Mouse (Mus musculus): ENCODE measurements around the gene Adcy7. TPM values are rescaled to one million over a fixed set of nuclear protein-coding genes. Genes with fewer than 3 reads are reported as not detected.

Adcy7 gene
- polyA plus RNA-seq, 1 experiment from 2014 or later = 11.3 TPM

DNA sequence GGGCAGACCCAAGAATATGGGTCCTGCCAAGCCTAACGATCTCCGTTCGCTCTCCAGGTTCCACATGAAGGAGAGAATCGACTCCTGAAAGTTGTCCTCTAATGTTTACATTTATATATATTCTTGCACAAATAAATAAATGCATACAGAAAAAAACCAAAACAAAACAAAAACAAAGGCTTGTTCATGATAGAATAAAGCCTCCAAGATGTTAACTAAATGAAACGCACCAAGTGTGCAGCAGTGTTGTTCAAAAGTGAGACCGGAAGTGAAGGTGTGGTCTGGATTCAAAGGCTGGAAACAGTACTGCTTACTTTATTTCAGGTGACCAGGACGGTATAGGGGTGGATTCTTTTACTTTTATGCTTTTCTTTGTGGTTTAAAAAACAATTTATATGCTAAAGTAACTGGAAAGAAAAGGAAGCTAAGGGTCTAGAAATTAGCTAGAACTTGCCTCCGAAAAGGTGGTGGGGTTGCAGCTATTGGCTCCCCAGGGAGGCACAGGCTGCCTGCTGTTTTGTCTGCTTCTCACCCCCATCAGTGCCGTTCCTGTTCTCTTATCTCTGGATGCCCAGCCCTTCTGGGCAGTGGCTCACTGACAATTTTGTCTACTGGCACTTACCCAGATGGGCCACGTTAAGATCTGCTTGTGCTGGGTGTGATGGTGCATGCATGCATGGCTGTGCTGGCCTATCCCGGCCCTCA is 90.4 kb downstream of the Adcy7 start:
- H3K9me3 ChIP-seq (ENCODE audit: low read depth, low read length) = no peaks in the 10 kb centered on the region
- ATAC-seq (ENCODE audit: insufficient read depth) (peak; percentile 32), DNase-seq (no peak)
- no peak for TF ChIP-seq CTCF (IDR thresholded peaks at IDR 0.05; ENCODE audit: low read depth)
- 27% methylated on average over 11 of the region's 11 CpGs for WGBS
- peaks cover 18% of the 10 kb centered on the region for H3K36me3 ChIP-seq (ENCODE audit: insufficient read depth)
- H3K4me1 ChIP-seq (ENCODE audit: insufficient read depth) = no peaks in the 10 kb centered on the region
- peak overlapping the region; percentile 91; the same call in 1 of the 2 replicates for H3K27ac ChIP-seq (ENCODE audit: low read depth)
- peak overlapping the region; percentile 88 for H3K4me2 ChIP-seq
- H3K27me3 ChIP-seq (ENCODE audit: insufficient read depth, low read length) = no peaks in the 10 kb centered on the region
- peak overlapping the region; percentile 99 for H3K4me3 ChIP-seq (ENCODE audit: low read depth, low read length)
- H3K9ac ChIP-seq = peak overlapping the region; percentile 96

DNA sequence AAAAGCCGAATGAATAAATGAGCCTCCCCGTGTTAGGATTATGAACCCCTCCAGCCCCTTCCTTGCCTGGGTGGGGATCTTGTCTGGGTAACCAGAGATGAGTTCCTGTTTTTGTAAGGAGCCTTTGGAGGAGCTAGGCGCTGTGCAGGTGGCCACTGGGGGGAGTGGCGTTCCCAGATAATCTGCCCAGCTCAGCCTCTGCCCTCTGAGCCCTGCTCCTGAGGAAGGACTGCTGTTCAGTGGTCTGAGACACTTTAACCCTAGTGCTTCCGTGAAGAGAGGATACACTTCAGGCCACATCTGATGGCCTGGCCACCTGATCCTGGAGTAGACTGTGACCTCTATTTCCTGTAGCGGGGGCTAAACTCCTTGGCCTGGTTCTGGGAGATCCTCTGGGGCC is 97.0 kb downstream of the Adcy7 start:
- peak; percentile 63 for TF ChIP-seq CTCF (IDR thresholded peaks at IDR 0.05; ENCODE audit: low read depth)
- Histone ChIP-seq H3K4me3 (ENCODE audit: low read depth, low read length) (no peak overlapping the region), H3K36me3 (ENCODE audit: insufficient read depth) (no peaks in the 10 kb centered on the region), H3K9ac (no peak overlapping the region), H3K9me3 (ENCODE audit: low read depth, low read length) (no peaks in the 10 kb centered on the region), H3K4me2 (no peak overlapping the region), H3K27ac (ENCODE audit: low read depth) (no peak overlapping the region), H3K4me1 (ENCODE audit: insufficient read depth) (no peaks in the 10 kb centered on the region), H3K27me3 (ENCODE audit: insufficient read depth, low read length) (no peaks in the 10 kb centered on the region)
- peak; percentile 58 for DNase-seq
- 17% methylated on average over 6 of the region's 6 CpGs for WGBS
- no peak for ATAC-seq (ENCODE audit: insufficient read depth)

- no peak overlapping the region for H3K4me3 ChIP-seq (ENCODE audit: low read depth, low read length)
- no peak for ATAC-seq (ENCODE audit: insufficient read depth)
- H3K4me1 ChIP-seq (ENCODE audit: insufficient read depth) = no peaks in the 10 kb centered on the region
- H3K36me3 ChIP-seq (ENCODE audit: insufficient read depth) = no peaks in the 10 kb centered on the region
- 34% methylated on average over 3 of the region's 3 CpGs for WGBS
- peak; percentile 32 for DNase-seq
- H3K27ac ChIP-seq (ENCODE audit: low read depth) = no peak overlapping the region
- no peak overlapping the region for H3K9ac ChIP-seq
- no peaks in the 10 kb centered on the region for H3K9me3 ChIP-seq (ENCODE audit: low read depth, low read length)
- no peak overlapping the region for H3K4me2 ChIP-seq
- TF ChIP-seq CTCF (IDR thresholded peaks at IDR 0.05; ENCODE audit: low read depth) = no peak
- no peaks in the 10 kb centered on the region for H3K27me3 ChIP-seq (ENCODE audit: insufficient read depth, low read length)
Observed at GRCm38 (mm10) chr8:88369805-88370204, 97.6 kb downstream of the Adcy7 start.

DNA sequence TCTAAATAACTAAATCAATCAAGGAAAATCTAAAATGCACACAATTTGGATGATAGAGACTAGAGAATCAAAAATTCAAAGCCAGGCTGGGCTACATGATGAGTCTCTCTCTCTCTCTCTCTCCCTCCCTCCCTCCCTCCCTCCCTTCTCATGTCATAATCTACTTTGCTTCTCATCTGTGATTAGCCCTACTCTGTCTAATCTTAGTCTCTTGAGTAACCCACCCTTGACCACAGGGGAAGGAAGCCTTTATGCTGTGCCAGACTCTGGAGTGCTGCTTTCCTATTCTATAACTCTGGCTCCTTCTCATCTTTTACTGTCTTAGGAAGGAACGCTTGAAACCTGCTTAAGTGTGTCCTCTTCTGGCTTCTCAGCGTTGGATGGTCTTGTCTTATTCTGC is 99.3 kb downstream of the Adcy7 start:
- Histone ChIP-seq H3K27me3 (ENCODE audit: insufficient read depth, low read length) (no peaks in the 10 kb centered on the region), H3K9me3 (ENCODE audit: low read depth, low read length) (no peaks in the 10 kb centered on the region), H3K4me2 (no peak overlapping the region), H3K4me1 (ENCODE audit: insufficient read depth) (peaks cover 5% of the 10 kb centered on the region; the same call in 1 of the 2 replicates), H3K4me3 (ENCODE audit: low read depth, low read length) (no peak overlapping the region), H3K27ac (ENCODE audit: low read depth) (no peak overlapping the region), H3K36me3 (ENCODE audit: insufficient read depth) (no peaks in the 10 kb centered on the region), H3K9ac (no peak overlapping the region)
- WGBS = 82% methylated on average over 2 of the region's 2 CpGs
- DNase-seq (no peak), ATAC-seq (ENCODE audit: insufficient read depth) (no peak)
- TF ChIP-seq CTCF (IDR thresholded peaks at IDR 0.05; ENCODE audit: low read depth) = no peak

- Histone ChIP-seq H3K4me2 (no peak overlapping the region), H3K36me3 (ENCODE audit: insufficient read depth) (no peaks in the 10 kb centered on the region), H3K27me3 (ENCODE audit: insufficient read depth, low read length) (no peaks in the 10 kb centered on the region), H3K4me1 (ENCODE audit: insufficient read depth) (peaks cover 12% of the 10 kb centered on the region; the same call in 1 of the 2 replicates), H3K4me3 (ENCODE audit: low read depth, low read length) (no peak overlapping the region), H3K9me3 (ENCODE audit: low read depth, low read length) (no peaks in the 10 kb centered on the region), H3K27ac (ENCODE audit: low read depth) (no peak overlapping the region), H3K9ac (no peak overlapping the region)
- WGBS = 37% methylated on average over 19 of the region's 19 CpGs
- ATAC-seq (ENCODE audit: insufficient read depth) (peak; percentile 67; the same call in 1 of the 2 replicates), DNase-seq (peak; percentile 72)
- no peak for TF ChIP-seq CTCF (IDR thresholded peaks at IDR 0.05; ENCODE audit: low read depth)
Observed at GRCm38 (mm10) chr8:88376836-88377582, 104.8 kb downstream of the Adcy7 start.

Other genes starting within 250 kb of the Adcy7 start
- gene Cnep1r1, start 153.6 kb upstream of the Adcy7 start, polyA plus RNA-seq (2014; fragmentation: Nextera tagmentation; extraction: Ambion mirVana) = 33.6 and 36.0 TPM in 2 replicates
- gene Heatr3, start 134.5 kb upstream of the Adcy7 start, polyA plus RNA-seq (2014; fragmentation: Nextera tagmentation; extraction: Ambion mirVana) = 58.2 and 59.2 TPM in 2 replicates
- 14.5 and 16.1 TPM in 2 replicates for gene Tent4b, start 73.2 kb upstream of the Adcy7 start, polyA plus RNA-seq (2014; fragmentation: Nextera tagmentation; extraction: Ambion mirVana)
- gene Brd7, start 89.8 kb downstream of the Adcy7 start, polyA plus RNA-seq (2014; fragmentation: Nextera tagmentation; extraction: Ambion mirVana) = 87.3 and 89.6 TPM in 2 replicates
- 53.6 and 63.4 TPM in 2 replicates for gene Nkd1, start 249.0 kb downstream of the Adcy7 start, polyA plus RNA-seq (2014; fragmentation: Nextera tagmentation; extraction: Ambion mirVana)